Mouse (Mus musculus): ENCODE data around the gene Gm10717.
"Not testable (repeated sequence)": the region's sequence is repeated elsewhere in the genome, so short reads cannot be mapped to it uniquely, and the experiment has no call there.

The Gm10717 gene

DNA sequence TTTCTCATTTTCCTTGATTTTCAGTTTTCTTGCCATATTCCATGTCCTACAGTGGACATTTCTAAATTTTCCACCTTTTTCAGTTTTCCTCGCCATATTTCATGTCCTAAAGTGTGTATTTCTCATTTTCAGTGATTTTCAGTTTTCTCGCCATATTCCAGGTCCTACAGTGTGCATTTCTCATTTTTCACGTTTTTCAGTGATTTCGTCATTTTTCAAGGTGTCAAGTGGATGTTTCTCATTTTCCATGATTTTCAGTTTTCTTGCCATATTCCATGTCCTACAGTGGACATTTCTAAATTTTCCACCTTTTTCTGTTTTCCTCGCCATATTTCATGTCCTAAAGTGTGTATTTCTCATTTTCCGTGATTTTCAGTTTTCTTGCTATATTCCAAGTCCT is 436 bp downstream of the Gm10717 start:
- DNase-seq, result peak; percentile 52 to 58

- DNase-seq, result peak in 1 of 2 experiments; percentile 6
Observed at GRCm38 (mm10) chr9:3026136-3026535, 919 bp downstream of the Gm10717 start.

DNA sequence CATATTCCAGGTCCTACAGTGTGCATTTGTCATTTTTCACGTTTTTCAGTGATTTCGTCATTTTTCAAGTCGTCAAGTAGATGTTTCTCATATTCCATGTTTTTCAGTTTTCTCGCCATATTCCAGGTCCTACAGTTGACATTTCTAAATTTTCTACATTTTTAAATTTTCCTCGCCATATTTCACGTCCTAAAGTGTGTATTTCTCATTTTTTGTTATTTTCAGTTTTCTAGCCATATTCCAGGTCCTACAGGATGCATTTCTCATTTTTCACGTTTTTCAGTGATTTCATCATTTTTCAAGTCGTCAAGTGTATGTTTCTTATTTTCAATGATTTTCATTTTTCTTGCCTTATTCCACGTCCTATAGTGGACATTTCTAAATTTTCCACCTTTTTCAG is 1.5 kb downstream of the Gm10717 start:
- DNase-seq, result peak in 1 of 2 experiments; percentile 18

- not testable (repeated sequence) for DNase-seq
Observed at GRCm38 (mm10) chr9:3027200-3027599, 2.0 kb downstream of the Gm10717 start.

DNA sequence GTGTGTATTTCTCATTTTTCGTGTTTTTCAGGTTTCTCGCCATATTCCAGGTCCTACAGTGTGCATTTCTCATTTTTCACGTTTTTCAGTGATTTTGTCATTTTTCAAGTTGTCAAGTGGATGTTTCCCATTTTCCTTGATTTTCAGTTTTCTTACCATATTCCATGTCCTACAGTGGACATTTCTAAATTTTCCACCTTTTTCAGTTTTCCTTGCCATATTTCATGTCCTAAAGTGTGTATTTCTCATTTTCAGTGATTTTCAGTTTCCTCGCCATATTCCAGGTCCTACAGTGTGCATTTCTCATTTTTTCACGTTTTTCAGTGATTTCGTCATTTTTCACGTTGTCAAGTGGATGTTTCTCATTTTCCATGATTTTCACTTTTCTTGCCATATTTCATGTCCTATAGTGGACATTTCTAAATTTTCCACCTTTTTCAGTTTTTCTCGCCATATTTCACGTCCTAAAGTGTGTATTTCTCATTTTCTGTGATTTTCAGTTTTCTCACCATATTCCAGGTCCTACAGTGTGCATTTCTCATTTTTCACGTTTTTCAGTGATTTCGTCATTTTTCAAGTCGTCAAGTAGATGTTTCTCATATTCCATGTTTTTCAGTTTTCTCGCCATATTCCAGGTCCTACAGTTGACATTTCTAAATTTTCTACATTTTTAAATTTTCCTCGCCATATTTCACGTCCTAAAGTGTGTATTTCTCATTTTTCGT is 4.2 kb downstream of the Gm10717 start:
- peak; percentile 1 to 38 for DNase-seq

DNA sequence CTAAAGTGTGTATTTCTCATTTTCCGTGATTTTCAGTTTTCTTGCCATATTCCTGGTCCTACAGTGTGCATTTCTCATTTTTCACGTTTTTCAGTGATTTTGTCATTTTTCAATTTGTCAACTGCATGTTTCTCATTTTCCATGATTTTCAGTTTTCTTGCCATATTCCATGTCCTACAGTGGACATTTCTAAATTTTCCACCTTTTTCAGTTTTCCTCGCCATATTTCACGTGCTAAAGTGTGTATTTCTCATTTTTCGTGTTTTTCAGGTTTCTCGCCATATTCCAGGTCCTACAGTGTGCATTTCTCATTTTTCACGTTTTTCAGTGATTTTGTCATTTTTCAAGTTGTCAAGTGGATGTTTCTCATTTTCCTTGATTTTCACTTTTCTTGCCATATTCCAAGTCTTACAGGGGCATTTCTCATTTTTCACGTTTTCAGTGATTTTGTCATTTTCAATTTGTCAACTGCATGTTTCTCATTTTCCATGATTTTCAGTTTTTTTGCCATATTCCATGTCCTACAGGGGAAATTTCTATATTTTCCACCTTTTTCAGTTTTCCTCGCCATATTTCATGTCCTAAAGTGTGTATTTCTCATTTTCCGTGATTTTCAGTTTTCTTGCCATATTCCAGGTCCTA is 5.6 kb downstream of the Gm10717 start:
- peak in 1 of 2 experiments; percentile 4 for DNase-seq

DNA sequence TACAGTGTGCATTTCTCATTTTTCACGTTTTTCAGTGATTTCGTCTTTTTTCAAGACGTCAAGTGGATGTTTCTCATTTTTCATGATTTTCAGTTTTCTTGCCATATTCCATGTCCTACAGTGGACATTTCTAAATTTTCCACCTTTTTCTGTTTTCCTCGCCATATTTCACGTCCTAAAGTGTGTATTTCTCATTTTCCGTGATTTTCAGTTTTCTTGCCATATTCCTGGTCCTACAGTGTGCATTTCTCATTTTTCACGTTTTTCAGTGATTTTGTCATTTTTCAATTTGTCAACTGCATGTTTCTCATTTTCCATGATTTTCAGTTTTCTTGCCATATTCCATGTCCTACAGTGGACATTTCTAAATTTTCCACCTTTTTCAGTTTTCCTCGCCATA is 9.1 kb downstream of the Gm10717 start, which contains the start of gene Gm17535:
TSS of gene Gm17535 (plus strand) at position 301 of the 400 bp plus-strand sequence.
- DNase-seq, result not testable (repeated sequence)

GRCm38 (mm10) chr9:3036577-3036976 is 11.4 kb downstream of the Gm10717 start, which contains the start of gene Gm10715:
TSS of gene Gm10715 (plus strand) at chr9:3036877.
- not testable (repeated sequence) for DNase-seq

DNA sequence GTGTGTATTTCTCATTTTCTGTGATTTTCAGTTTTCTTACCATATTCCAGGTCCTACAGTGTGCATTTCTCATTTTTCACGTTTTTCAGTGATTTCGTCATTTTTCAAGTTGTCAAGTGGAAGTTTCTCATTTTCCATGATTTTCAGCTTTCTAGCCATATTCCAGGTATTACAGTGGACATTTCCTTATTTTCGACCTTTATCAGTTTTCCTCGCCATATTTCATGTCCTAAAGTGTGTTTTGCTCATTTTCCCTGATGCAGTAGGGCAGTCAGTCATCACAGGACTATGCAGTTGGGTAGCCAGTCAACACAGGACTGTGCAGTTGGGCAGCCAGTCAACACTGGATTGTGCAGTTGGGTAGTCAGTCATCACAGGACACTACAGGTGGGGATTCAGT is 12.9 kb downstream of the Gm10717 start:
- not testable (repeated sequence) for DNase-seq
